Mouse (Mus musculus): Measurements from ENCODE around the gene Gan. TPM values are rescaled to one million over a fixed set of nuclear protein-coding genes. Genes with fewer than 3 reads are reported as not detected.

Gene Gan
- polyA plus RNA-seq, 1 experiment from 2014 or later: 1.3 TPM

GRCm38 (mm10) chr8:117254496-117254895, 96.6 kb downstream of the Gan start:
- 81% methylated on average over 6 of the region's 6 CpGs for WGBS (ENCODE audit: insufficient replicate concordance)

GRCm38 (mm10) chr8:117256292-117256938, 98.5 kb downstream of the Gan start:
- ATAC-seq (ENCODE audit: low read depth) (peak; percentile 91), DNase-seq (peak; percentile 93)
- Histone ChIP-seq H3K27ac (peak overlapping the region; percentile 89), H3K4me3 (replicated peaks) (peak overlapping the region; percentile 98), H3K9me3 (replicated peaks) (peaks cover 4% of the 10 kb centered on the region; the same call in 1 of the 2 replicates), H3K9ac (peak overlapping the region; percentile 98), H3K27me3 (no peaks in the 10 kb centered on the region), H3K4me1 (replicated peaks) (peaks cover 57% of the 10 kb centered on the region), H3K4me2 (peak overlapping the region; percentile 96), H3K36me3 (no peaks in the 10 kb centered on the region)
- WGBS (ENCODE audit: insufficient replicate concordance): under 1% methylated on average over 55 of the region's 92 CpGs

More at GRCm38 (mm10) chr8:117254496-117254895, 96.6 kb downstream of the Gan start:
- Histone ChIP-seq H3K27me3 (no peaks in the 10 kb centered on the region), H3K4me2 (no peak overlapping the region), H3K4me1 (replicated peaks) (peaks cover 38% of the 10 kb centered on the region), H3K9me3 (replicated peaks) (peaks cover 4% of the 10 kb centered on the region; the same call in 1 of the 2 replicates), H3K27ac (no peak overlapping the region; the same call in 1 of the 2 replicates), H3K4me3 (replicated peaks) (no peak overlapping the region), H3K9ac (no peak overlapping the region), H3K36me3 (no peaks in the 10 kb centered on the region)
- DNase-seq: no peak
- ATAC-seq (ENCODE audit: low read depth): no peak

GRCm38 (mm10) chr8:117257029-117257820, 99.3 kb downstream of the Gan start, which contains the start of gene Cmip:
Gene Cmip, plus strand, starts transcription at chr8:117257064.
- no peak for DNase-seq
- Histone ChIP-seq H3K27me3 (no peaks in the 10 kb centered on the region), H3K4me2 (peak within 1 kb of the TSS; percentile 96), H3K9me3 (replicated peaks) (peaks cover 4% of the 10 kb centered on the region; the same call in 1 of the 2 replicates), H3K4me3 (replicated peaks) (peak within 1 kb of the TSS; percentile 98), H3K27ac (peak within 1 kb of the TSS; percentile 89), H3K9ac (peak within 1 kb of the TSS; percentile 98), H3K36me3 (no peaks in the 10 kb centered on the region), H3K4me1 (replicated peaks) (peaks cover 65% of the 10 kb centered on the region)
- WGBS (ENCODE audit: insufficient replicate concordance): under 1% methylated on average over 59 of the region's 65 CpGs
- peak; percentile 15; the same call in 1 of the 2 replicates for ATAC-seq (ENCODE audit: low read depth)

- Histone ChIP-seq H3K27ac (peak overlapping the region; percentile 89), H3K36me3 (no peaks in the 10 kb centered on the region), H3K9ac (peak overlapping the region; percentile 98), H3K4me3 (replicated peaks) (peak overlapping the region; percentile 98), H3K27me3 (no peaks in the 10 kb centered on the region), H3K4me1 (replicated peaks) (peaks cover 70% of the 10 kb centered on the region), H3K9me3 (replicated peaks) (peaks cover 3% of the 10 kb centered on the region; the same call in 1 of the 2 replicates), H3K4me2 (peak overlapping the region; percentile 96)
- DNase-seq (no peak), ATAC-seq (ENCODE audit: low read depth) (no peak)
- 3% methylated on average over 22 of the region's 22 CpGs for WGBS (ENCODE audit: insufficient replicate concordance)
Observed at GRCm38 (mm10) chr8:117257821-117258575, 100.1 kb downstream of the Gan start.

DNA sequence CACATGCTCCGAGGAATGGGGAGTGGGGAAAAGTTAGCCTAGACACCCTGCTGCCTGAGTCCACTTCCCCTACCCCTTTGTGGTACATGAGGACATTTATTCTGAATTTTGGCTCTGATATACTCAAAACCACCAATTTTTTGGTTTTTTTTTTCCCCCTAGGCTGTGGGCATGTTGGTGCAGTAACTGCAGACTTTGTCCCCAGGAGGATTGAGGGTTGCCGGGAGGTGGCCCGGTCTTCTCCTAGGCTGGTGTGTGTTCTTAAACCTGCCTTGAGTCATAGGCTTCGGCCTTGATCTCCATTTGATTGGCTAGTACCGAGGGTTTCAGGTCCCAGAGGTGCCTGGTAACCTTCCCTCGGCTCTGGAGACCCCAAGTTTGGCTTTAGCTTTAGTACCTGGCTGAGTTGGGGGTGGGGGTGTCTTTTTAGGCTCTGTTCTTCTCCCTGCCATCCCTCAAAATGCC, 100.7 kb downstream of the Gan start:
- peak overlapping the region; percentile 98 for H3K9ac ChIP-seq
- peak overlapping the region; percentile 98 for H3K4me3 ChIP-seq (replicated peaks)
- no peak for ATAC-seq (ENCODE audit: low read depth)
- no peak for DNase-seq
- peak overlapping the region; percentile 96 for H3K4me2 ChIP-seq
- no peaks in the 10 kb centered on the region for H3K27me3 ChIP-seq
- peaks cover 75% of the 10 kb centered on the region for H3K4me1 ChIP-seq (replicated peaks)
- H3K36me3 ChIP-seq: no peaks in the 10 kb centered on the region
- H3K9me3 ChIP-seq (replicated peaks): no peaks in the 10 kb centered on the region
- H3K27ac ChIP-seq: peak overlapping the region; percentile 89
- 25% methylated on average over 6 of the region's 6 CpGs for WGBS (ENCODE audit: insufficient replicate concordance)

DNA sequence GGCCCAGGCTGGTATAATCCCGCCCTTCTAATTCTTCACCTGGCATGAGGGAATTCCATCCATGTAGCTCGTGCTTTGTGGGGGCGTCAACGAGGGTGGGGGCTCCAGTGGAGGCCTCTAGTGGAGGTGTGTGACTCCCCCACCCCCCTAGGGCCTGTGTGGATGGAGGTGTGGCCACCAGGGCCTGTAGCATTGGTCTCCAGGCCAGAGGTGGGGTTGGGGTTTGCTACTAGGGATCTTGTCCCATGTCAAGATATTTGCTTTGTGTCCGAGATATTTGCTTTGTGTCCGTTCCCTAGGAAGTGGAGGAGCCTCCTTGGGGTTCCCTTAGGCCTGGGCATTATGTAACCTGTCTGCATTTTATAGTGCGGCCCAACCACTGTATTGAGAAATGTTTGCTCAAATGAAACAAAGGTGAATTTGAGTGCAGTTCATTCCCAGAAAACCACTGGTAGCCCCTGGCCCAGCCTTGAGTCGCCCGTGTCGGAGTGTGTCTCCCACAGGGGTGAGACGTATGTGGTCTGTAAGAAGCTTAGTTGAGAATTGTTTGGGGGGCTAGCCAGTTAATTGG, 101.6 kb downstream of the Gan start:
- 71% methylated on average over 11 of the region's 11 CpGs for WGBS (ENCODE audit: insufficient replicate concordance)
- DNase-seq: no peak
- Histone ChIP-seq H3K36me3 (no peaks in the 10 kb centered on the region), H3K4me2 (peak overlapping the region; percentile 96), H3K27ac (peak overlapping the region; percentile 89), H3K27me3 (no peaks in the 10 kb centered on the region), H3K4me3 (replicated peaks) (peak overlapping the region; percentile 98), H3K9me3 (replicated peaks) (no peaks in the 10 kb centered on the region), H3K4me1 (replicated peaks) (peaks cover 76% of the 10 kb centered on the region), H3K9ac (peak overlapping the region; percentile 98)
- ATAC-seq (ENCODE audit: low read depth): no peak

GRCm38 (mm10) chr8:117260234-117260929, 102.4 kb downstream of the Gan start:
- DNase-seq (no peak), ATAC-seq (ENCODE audit: low read depth) (no peak)
- Histone ChIP-seq H3K9ac (peak overlapping the region; percentile 98), H3K9me3 (replicated peaks) (no peaks in the 10 kb centered on the region), H3K27ac (peak overlapping the region; percentile 89), H3K4me1 (replicated peaks) (peaks cover 81% of the 10 kb centered on the region), H3K27me3 (no peaks in the 10 kb centered on the region), H3K4me3 (replicated peaks) (peak overlapping the region; percentile 98), H3K4me2 (peak overlapping the region; percentile 96), H3K36me3 (no peaks in the 10 kb centered on the region; the same call in 1 of the 2 replicates)
- WGBS (ENCODE audit: insufficient replicate concordance): 64% methylated on average over 14 of the region's 14 CpGs

GRCm38 (mm10) chr8:117260930-117261475, 103.1 kb downstream of the Gan start:
- Histone ChIP-seq H3K9ac (peak overlapping the region; percentile 98; the same call in 1 of the 2 replicates), H3K4me1 (replicated peaks) (peaks cover 80% of the 10 kb centered on the region), H3K4me3 (replicated peaks) (no peak overlapping the region), H3K27ac (no peak overlapping the region), H3K36me3 (no peaks in the 10 kb centered on the region; the same call in 1 of the 2 replicates), H3K27me3 (no peaks in the 10 kb centered on the region), H3K4me2 (peak overlapping the region; percentile 96), H3K9me3 (replicated peaks) (no peaks in the 10 kb centered on the region)
- 69% methylated on average over 14 of the region's 14 CpGs for WGBS (ENCODE audit: insufficient replicate concordance)
- ATAC-seq (ENCODE audit: low read depth) (no peak), DNase-seq (no peak)

GRCm38 (mm10) chr8:117261702-117262101, 103.8 kb downstream of the Gan start:
- peak overlapping the region; percentile 50; the same call in 1 of the 2 replicates for H3K27ac ChIP-seq
- WGBS (ENCODE audit: insufficient replicate concordance): 45% methylated on average over 9 of the region's 9 CpGs
- H3K4me1 ChIP-seq (replicated peaks): peaks cover 84% of the 10 kb centered on the region

GRCm38 (mm10) chr8:117262685-117263084, 104.8 kb downstream of the Gan start:
- H3K4me3 ChIP-seq (replicated peaks): no peak overlapping the region
- ATAC-seq (ENCODE audit: low read depth) (no peak), DNase-seq (no peak)
- peak overlapping the region; percentile 96 for H3K4me2 ChIP-seq
- no peaks in the 10 kb centered on the region; the same call in 1 of the 2 replicates for H3K36me3 ChIP-seq
- 22% methylated on average over 8 of the region's 8 CpGs for WGBS (ENCODE audit: insufficient replicate concordance)
- H3K27me3 ChIP-seq: no peaks in the 10 kb centered on the region
- peaks cover 93% of the 10 kb centered on the region for H3K4me1 ChIP-seq (replicated peaks)
- H3K27ac ChIP-seq: peak overlapping the region; percentile 76
- peak overlapping the region; percentile 49; the same call in 1 of the 2 replicates for H3K9ac ChIP-seq
- no peaks in the 10 kb centered on the region for H3K9me3 ChIP-seq (replicated peaks)

More at GRCm38 (mm10) chr8:117261702-117262101, 103.8 kb downstream of the Gan start:
- DNase-seq: no peak
- ATAC-seq (ENCODE audit: low read depth): no peak
- Histone ChIP-seq H3K36me3 (no peaks in the 10 kb centered on the region; the same call in 1 of the 2 replicates), H3K9me3 (replicated peaks) (no peaks in the 10 kb centered on the region), H3K4me3 (replicated peaks) (no peak overlapping the region), H3K9ac (peak overlapping the region; percentile 17; the same call in 1 of the 2 replicates), H3K27me3 (no peaks in the 10 kb centered on the region), H3K4me2 (peak overlapping the region; percentile 96)

All from liver, embryonic 13.5 days (tissue).